In the genomic region with DNA sequence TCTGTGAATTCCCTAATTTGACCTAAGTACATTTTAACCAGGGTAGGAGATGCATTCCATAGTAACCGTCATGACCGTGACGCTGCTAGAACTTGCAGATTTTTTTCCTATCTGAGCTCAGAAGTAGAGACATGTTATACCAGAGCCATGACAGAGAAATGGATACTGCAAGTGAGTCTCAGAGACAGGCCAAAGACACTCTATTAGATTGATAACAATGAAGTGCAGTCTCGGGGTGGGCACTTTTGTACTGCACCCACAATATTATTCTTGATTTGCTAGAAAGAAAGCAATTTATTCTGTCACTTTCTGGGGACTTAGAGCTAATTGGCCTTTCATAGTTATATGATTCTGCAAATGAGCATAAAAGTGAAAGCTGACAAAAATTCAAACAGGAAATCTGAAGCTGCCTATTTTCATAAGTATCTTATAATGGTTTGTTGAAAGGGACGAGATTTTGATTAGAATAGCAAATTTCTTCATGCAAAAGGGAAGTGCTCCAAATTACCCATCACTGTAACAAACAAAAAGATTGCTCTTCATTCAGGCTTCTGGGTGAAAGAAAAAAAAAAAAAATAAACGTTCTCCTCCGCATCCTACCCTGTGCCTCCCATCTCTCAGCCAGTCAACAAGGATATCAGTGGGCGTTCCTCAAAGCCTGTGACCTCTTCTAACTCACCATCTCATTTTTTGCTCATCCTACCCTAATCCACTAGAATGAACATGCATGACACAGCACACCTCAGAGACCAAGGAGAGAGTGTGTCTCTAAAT, we compare ENCODE assay signal across 13 mouse cellular contexts.
"Had no signal": no experiment of that assay in that cellular context is flagged by ENCODE, and none has a peak within 500 bp of the region (broad histone marks: within the 10 kb centered on the region; RNA-seq: fewer than 3 reads in every experiment).

No protein-coding gene starts in this region.

- H3K9ac ChIP-seq: limb, embryonic 12.5 days; liver, embryonic 14.5 days; midbrain, embryonic 15.5 days; neural tube, embryonic 12.5 days had no signal

- H3K36me3 ChIP-seq: limb, embryonic 12.5 days; midbrain, embryonic 10.5 days; midbrain, embryonic 15.5 days; neural tube, embryonic 12.5 days had no signal

- H3K4me1 ChIP-seq: limb, embryonic 12.5 days; midbrain, embryonic 15.5 days; neural tube, embryonic 12.5 days had no signal

- H3K27ac ChIP-seq: limb, embryonic 12.5 days; liver, embryonic 14.5 days; midbrain, embryonic 10.5 days; midbrain, embryonic 15.5 days; neural tube, embryonic 12.5 days; stomach, postnatal 0 days had no signal

- ATAC-seq: lung, postnatal 0 days; midbrain, embryonic 15.5 days had no signal

- DNase-seq: kidney, postnatal 36 days; layer of hippocampus, adult 9-11 months; liver; lung, adult 2 months; lung, postnatal 36 days; thymus, postnatal 4 days had no signal

- H3K4me2 ChIP-seq: limb, embryonic 12.5 days; midbrain, embryonic 15.5 days; neural tube, embryonic 12.5 days had no signal

- H3K9me3 ChIP-seq: limb, embryonic 12.5 days; midbrain, embryonic 10.5 days; midbrain, embryonic 15.5 days; neural tube, embryonic 12.5 days had no signal

- H3K27me3 ChIP-seq: limb, embryonic 12.5 days; midbrain, embryonic 15.5 days; neural tube, embryonic 12.5 days had no signal

- H3K4me3 ChIP-seq: limb, embryonic 12.5 days; midbrain, embryonic 10.5 days; midbrain, embryonic 15.5 days; neural tube, embryonic 12.5 days had no signal
